Mouse (Mus musculus) liver, adult 2 months (tissue): ENCODE results near the gene Chchd6.

Experiments
- CTCF ChIP-seq: fragments of 200-500 bp; IDR thresholded peaks from 2 replicates; pipeline ENCODE4 v1.5.1; 2011; ENCODE audit warnings: low read depth, low read length, control low read depth
- POLR2A ChIP-seq: fragments of 200-500 bp; IDR thresholded peaks from 2 replicates; pipeline ENCODE4 v1.6.1; 2011; ENCODE audit warnings: low read length, control low read depth; ENCODE audit not compliant: insufficient read depth; ENCODE audit errors: extremely low read depth

GRCm38 (mm10) chr6:89535626-89536225, 59.7 kb downstream of the Chchd6 start:
- TF ChIP-seq CTCF = no peak
- TF ChIP-seq POLR2A = no peak
